Mouse (Mus musculus) erythroblast, embryonic 14.5 days (primary cell): ENCODE measurements around the gene Fcgrt.

ENCODE experiments used
- GATA1 ChIP-seq: IDR thresholded peaks from 2 replicates; pipeline ENCODE4 v1.6.1; 2012; ENCODE audit warnings: low read length, inconsistent platforms, mixed read lengths
- TAL1 ChIP-seq: IDR thresholded peaks from 3 replicates; pipeline ENCODE4 v1.6.1; 2012; ENCODE audit warnings: low read length, inconsistent platforms, mixed read lengths

DNA sequence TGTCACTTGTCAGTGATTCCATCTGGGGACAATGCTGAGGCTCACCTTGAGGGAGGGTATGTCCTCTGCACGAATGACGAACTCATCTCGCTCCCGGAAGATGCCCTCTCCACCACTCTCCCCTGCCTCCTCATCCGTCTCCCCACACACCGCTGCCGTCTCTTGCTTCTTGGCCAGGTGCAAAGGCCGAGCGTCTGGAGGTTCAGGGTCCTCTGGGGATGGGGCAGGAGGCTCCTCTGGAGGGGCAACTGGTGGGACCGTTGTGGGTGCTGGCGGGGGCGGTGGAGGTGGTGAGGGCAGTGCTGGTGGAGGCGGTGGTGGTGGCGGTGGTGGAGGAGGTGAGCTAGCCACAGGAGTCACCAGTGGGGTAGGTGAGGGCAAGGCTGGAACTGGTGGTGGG, 60.3 kb downstream of the Fcgrt start:
- TF ChIP-seq TAL1 (no peak), GATA1 (no peak)
